Mouse (Mus musculus) intestine, embryonic 15.5 days (tissue): ENCODE measurements at regions not wholly inside any gene's neighbourhood (a gene's known extent, or its start where the extent isn't known, plus 50 kb on each side); places are given as distances from the start of the nearest gene placed in this dataset.

Source experiments
- ATAC-seq: fragments of 200-750 bp; cut with Nextera tagmentation; 2 replicates; pipeline ENCODE4 v1.8.0; 2017; ENCODE audit warnings: moderate TSS enrichment, moderate library complexity
- H3K27ac ChIP-seq: fragments of 300-500 bp; sonication (generic); 2 replicates; pipeline ENCODE4 v1.5.1; 2015; ENCODE audit warnings: mild to moderate bottlenecking, inconsistent platforms
- H3K27me3 ChIP-seq: fragments of 300-500 bp; sonication (generic); replicated peaks from 2 replicates; pipeline ENCODE4 v1.6.1; 2015; ENCODE audit warnings: inconsistent platforms
- H3K36me3 ChIP-seq: fragments of 300-500 bp; sonication (generic); 2 replicates; pipeline ENCODE4 v1.6.1; 2015; ENCODE audit warnings: inconsistent platforms
- H3K4me1 ChIP-seq: fragments of 300-500 bp; sonication (generic); replicated peaks from 2 replicates; pipeline ENCODE4 v1.6.1; 2015; ENCODE audit warnings: inconsistent platforms
- H3K4me2 ChIP-seq: fragments of 300-500 bp; sonication (generic); replicated peaks from 2 replicates; pipeline ENCODE4 v1.6.1; 2015; ENCODE audit warnings: mild to moderate bottlenecking, inconsistent platforms
- H3K4me3 ChIP-seq: fragments of 300-500 bp; sonication (generic); replicated peaks from 2 replicates; pipeline ENCODE4 v1.5.1; 2015; ENCODE audit warnings: inconsistent platforms
- H3K9ac ChIP-seq: fragments of 300-500 bp; sonication (generic); 2 replicates; pipeline ENCODE4 v1.6.1; 2015; ENCODE audit warnings: inconsistent platforms
- H3K9me3 ChIP-seq: fragments of 300-500 bp; sonication (generic); 2 replicates; pipeline ENCODE4 v1.6.1; 2016; ENCODE audit warnings: inconsistent platforms
- WGBS: fragments of 180-500 bp; shearing (Covaris S2); methylation state at CpG from one replicate; pipeline ENCODE4 v1.1.7; 2015; 5-methylcytosine and 5-hydroxymethylcytosine counted together

- Histone ChIP-seq H3K27me3 (no peaks in the 10 kb centered on the region), H3K4me2 (no peak overlapping the region), H3K36me3 (no peaks in the 10 kb centered on the region), H3K9ac (no peak overlapping the region), H3K4me1 (no peaks in the 10 kb centered on the region), H3K9me3 (no peaks in the 10 kb centered on the region), H3K4me3 (no peak overlapping the region), H3K27ac (no peak overlapping the region)
- WGBS, result 83% methylated on average over 3 of the region's 3 CpGs
- no peak for ATAC-seq
Observed at GRCm38 (mm10) chr19:35302723-35303270, 380.6 kb downstream of the Kif20b start.
